Mouse (Mus musculus) E14TG2a.4 (cell line): ENCODE measurements around the gene Gm13078.

Source experiments
- CTCF ChIP-seq: conservative IDR thresholded peaks from 2 replicates; pipeline ENCODE4 v1.5.1; 2014; ENCODE audit warnings: low read length
- POU5F1 ChIP-seq: IDR thresholded peaks from 2 replicates; pipeline ENCODE4 v1.6.1; 2014; ENCODE audit warnings: low read length, borderline replicate concordance

GRCm38 (mm10) chr4:143702611-143703010, 16.6 kb upstream of the Gm13078 start, which contains the start of gene Gm13089:
- TF ChIP-seq CTCF: no peak
- no peak for TF ChIP-seq POU5F1
